Mouse (Mus musculus): ENCODE measurements around the gene 1600002K03Rik. TPM values are rescaled to one million over a fixed set of nuclear protein-coding genes. Genes with fewer than 3 reads are reported as not detected.
"Not testable (repeated sequence)": the region's sequence is repeated elsewhere in the genome, so short reads cannot be mapped to it uniquely, and the experiment has no call there.

Gene 1600002K03Rik
- polyA plus RNA-seq, 1 experiment from 2014 or later: 14.7 TPM

DNA sequence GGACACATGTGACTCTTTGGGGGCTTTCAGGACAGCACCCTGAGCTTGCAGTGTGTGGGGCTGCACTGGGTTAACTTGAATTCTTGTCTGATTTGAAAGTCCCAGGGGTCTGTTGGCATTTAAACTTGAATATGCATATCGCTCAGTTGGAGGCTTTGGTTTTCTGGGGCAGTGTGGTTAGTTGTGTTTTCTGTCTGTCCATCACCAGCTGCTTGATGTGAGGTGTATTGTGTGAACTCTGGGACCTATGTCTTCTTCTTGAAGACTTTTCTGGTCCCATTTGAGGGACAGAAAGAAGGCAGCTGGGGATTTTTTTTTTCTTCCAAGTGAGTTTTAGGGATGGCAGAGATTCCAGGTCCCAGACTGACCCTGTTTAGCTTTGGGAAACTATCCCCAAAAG is 34.5 kb downstream of the 1600002K03Rik start:
- Histone ChIP-seq H3K9me3 (no peaks in the 10 kb centered on the region), H3K36me3 (no peaks in the 10 kb centered on the region), H3K4me1 (no peaks in the 10 kb centered on the region), H3K9ac (no peak overlapping the region), H3K4me3 (no peak overlapping the region), H3K4me2 (no peak overlapping the region), H3K27me3 (peaks cover 6% of the 10 kb centered on the region; the same call in 1 of the 2 replicates), H3K27ac (no peak overlapping the region)
- 63% methylated on average over 1 of the region's 1 CpGs for WGBS
- no peak for ATAC-seq (ENCODE audit: borderline replicate concordance, extremely low read depth, low FRiP score, low TSS enrichment)

DNA sequence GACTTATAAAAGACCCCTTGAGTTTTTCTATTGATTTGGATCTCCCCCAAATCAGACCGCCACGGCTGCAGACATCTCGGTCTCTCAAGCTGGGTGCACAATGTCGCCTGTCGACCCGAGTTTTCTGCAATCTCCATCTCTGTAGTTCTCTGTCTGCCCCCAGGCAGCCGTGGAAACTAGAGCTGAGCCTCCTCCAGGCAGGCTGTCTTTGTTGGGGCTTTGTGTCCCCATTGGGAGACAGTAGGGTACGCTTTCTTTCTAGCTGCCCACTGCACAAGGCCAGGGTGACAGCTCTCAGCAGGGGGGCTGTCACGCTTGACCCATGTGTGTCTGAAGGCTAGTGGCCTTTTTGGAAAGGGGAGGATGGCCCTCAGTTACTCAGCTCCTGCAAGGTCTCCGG is 34.9 kb downstream of the 1600002K03Rik start:
- Histone ChIP-seq H3K4me3 (no peak overlapping the region), H3K9ac (no peak overlapping the region), H3K4me1 (no peaks in the 10 kb centered on the region), H3K9me3 (no peaks in the 10 kb centered on the region), H3K36me3 (no peaks in the 10 kb centered on the region), H3K27me3 (peaks cover 6% of the 10 kb centered on the region; the same call in 1 of the 2 replicates), H3K27ac (no peak overlapping the region), H3K4me2 (no peak overlapping the region)
- no peak for ATAC-seq (ENCODE audit: borderline replicate concordance, extremely low read depth, low FRiP score, low TSS enrichment)
- 68% methylated on average over 10 of the region's 10 CpGs for WGBS

DNA sequence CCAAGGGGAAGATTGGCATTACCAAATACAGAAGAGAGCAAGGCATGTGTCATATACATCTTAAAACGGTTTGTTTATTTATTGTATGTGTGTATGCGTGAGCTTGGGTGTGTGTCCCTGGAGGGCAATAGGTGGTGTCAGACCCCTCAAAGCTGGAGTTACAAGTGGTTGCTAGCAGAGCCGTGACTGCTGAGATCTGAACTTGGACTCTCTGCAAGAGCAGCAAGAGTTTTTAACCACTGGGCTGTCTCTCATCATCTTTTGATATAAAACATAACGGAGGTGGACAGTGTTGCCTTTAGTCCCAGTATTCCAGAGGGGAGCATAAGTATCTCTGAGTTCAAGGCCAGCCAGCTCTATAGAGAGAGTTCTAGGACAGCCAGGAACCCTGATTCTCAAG is 35.5 kb downstream of the 1600002K03Rik start:
- ATAC-seq (ENCODE audit: borderline replicate concordance, extremely low read depth, low FRiP score, low TSS enrichment): no peak
- Histone ChIP-seq H3K27me3 (peaks cover 6% of the 10 kb centered on the region; the same call in 1 of the 2 replicates), H3K36me3 (no peaks in the 10 kb centered on the region), H3K4me3 (no peak overlapping the region), H3K4me2 (no peak overlapping the region), H3K27ac (no peak overlapping the region), H3K9me3 (no peaks in the 10 kb centered on the region), H3K9ac (no peak overlapping the region), H3K4me1 (no peaks in the 10 kb centered on the region)
- WGBS: 61% methylated on average over 4 of the region's 4 CpGs

DNA sequence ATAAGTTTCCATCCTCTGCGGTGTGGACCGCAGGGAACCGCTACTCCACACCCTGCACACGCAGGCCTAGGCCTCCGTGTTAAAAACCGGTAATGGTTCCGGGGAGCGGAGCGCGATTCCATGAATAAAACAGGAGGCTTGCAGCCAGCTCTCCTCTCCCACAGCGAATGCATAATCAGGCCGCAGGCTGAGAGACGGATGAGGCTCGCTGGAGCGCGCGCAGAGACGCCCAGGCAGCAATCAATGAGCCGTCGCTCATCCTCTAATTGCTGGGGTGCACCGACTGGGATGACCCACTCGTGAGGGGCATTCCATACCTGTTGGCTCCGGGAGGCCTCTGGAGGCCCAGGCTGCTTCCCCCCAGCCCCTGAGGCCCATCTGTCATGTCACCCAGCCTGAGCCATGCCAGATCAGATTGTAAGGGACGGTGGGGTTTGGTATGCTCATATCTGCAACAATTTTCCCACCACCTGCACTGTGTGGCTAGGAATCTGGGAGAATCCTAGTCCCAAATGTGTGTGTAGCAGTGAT is 36.2 kb downstream of the 1600002K03Rik start:
- no peak overlapping the region for H3K27ac ChIP-seq
- no peak overlapping the region for H3K4me2 ChIP-seq
- H3K4me3 ChIP-seq: no peak overlapping the region
- no peaks in the 10 kb centered on the region for H3K4me1 ChIP-seq
- 20% methylated on average over 24 of the region's 24 CpGs for WGBS
- H3K9ac ChIP-seq: no peak overlapping the region
- ATAC-seq (ENCODE audit: borderline replicate concordance, extremely low read depth, low FRiP score, low TSS enrichment): no peak
- no peaks in the 10 kb centered on the region for H3K9me3 ChIP-seq
- H3K36me3 ChIP-seq: no peaks in the 10 kb centered on the region
- H3K27me3 ChIP-seq: peaks cover 6% of the 10 kb centered on the region; the same call in 1 of the 2 replicates

DNA sequence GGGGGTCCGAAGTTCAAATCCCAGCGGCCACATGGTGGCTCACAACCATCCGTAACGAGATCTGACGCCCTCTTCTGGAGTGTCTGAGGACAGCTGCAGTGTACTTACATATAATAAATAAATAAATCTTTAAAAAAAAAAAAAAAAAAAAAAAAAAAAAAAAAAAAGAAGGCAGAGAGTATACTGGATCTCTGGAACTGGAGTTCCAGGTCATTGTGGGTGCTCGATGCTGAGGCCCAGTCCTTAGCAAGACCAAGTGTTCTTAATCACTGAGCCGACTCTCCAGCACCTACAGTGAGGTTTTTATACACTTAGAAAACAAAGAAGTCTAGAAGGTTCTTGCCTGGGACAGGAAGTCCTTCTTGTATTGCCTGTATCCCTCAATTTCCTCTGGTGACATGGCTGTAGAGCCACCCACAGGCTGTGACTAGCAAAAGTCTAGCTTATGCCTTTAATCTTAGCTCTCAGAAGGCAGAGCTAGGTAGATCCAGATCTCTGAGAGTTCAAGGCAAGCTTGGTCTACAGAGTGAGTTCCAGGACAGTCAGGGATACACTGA is 38.9 kb downstream of the 1600002K03Rik start:
- not testable (repeated sequence) for H3K4me3 ChIP-seq; ATAC-seq (ENCODE audit: borderline replicate concordance, extremely low read depth, low FRiP score, low TSS enrichment); H3K27ac ChIP-seq; H3K27me3 ChIP-seq; H3K4me1 ChIP-seq; H3K9me3 ChIP-seq; H3K9ac ChIP-seq; H3K36me3 ChIP-seq; H3K4me2 ChIP-seq
- 67% methylated on average over 7 of the region's 7 CpGs for WGBS

DNA sequence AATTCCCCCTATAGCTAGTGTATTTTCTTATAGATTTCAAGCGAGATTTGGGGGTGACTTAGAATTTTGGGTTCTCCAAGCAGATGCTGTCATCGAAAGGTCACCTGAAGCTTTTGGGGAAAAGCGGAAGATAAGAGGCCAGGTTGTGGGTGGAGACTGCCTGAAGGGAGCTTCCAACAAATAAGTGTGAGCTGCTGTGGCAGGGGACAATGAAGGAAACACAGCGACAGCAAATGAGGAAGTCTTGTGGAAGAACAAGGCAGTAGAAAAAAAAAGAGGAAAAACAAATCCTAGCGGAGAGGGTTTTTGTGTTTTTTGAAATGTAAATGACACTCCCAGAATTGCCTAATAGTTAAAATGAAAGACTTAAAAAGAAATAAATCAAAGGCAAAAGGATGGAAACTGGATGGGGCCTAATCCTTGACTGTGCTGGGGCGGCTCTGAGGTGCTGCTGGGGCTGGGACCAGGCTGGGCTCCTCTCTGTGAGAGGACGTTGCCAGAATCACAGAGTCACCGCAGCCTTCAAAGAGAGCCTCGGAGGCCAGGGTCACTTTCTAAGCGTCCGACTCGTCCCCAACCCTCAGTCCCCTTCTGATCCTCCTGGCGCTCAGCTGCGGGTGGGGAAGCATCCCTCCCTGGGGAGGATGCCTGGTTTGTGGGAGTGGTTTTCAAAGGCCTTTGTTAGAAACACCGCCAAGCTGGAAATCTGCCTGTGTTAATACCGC is 42.5 kb downstream of the 1600002K03Rik start:
- WGBS: 30% methylated on average over 16 of the region's 16 CpGs
- H3K4me1 ChIP-seq: no peaks in the 10 kb centered on the region
- H3K9ac ChIP-seq: no peak overlapping the region
- no peaks in the 10 kb centered on the region for H3K27me3 ChIP-seq
- no peaks in the 10 kb centered on the region for H3K36me3 ChIP-seq
- H3K4me3 ChIP-seq: no peak overlapping the region
- no peak overlapping the region for H3K4me2 ChIP-seq
- H3K27ac ChIP-seq: no peak overlapping the region
- ATAC-seq (ENCODE audit: borderline replicate concordance, extremely low read depth, low FRiP score, low TSS enrichment): no peak
- H3K9me3 ChIP-seq: no peaks in the 10 kb centered on the region

DNA sequence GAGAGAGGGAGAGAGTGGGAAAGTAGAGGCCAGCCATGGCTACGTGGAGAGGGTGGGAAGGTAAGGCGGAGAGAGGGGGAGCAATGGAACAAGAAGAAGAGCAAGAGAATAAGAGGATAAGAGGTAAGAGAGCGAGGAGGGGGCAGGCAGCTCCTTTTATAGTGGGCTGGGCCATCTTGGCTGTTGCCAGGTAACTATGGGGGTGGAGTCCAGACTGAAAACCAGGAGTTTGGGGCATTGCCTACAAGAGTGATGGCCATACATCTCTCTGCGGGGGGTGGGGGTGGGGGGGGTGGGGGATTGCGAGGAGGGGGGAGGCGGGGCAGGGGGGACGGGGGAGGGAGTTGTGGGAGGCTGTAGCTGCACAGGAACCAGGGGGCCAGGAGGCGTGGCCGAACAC is 47.9 kb downstream of the 1600002K03Rik start:
- Histone ChIP-seq H3K36me3 (no peaks in the 10 kb centered on the region), H3K9ac (no peak overlapping the region), H3K4me1 (peaks cover 3% of the 10 kb centered on the region; the same call in 1 of the 2 replicates), H3K27me3 (no peaks in the 10 kb centered on the region), H3K4me3 (no peak overlapping the region), H3K9me3 (no peaks in the 10 kb centered on the region), H3K4me2 (no peak overlapping the region), H3K27ac (no peak overlapping the region)
- 28% methylated on average over 8 of the region's 9 CpGs for WGBS
- ATAC-seq (ENCODE audit: borderline replicate concordance, extremely low read depth, low FRiP score, low TSS enrichment): no peak

DNA sequence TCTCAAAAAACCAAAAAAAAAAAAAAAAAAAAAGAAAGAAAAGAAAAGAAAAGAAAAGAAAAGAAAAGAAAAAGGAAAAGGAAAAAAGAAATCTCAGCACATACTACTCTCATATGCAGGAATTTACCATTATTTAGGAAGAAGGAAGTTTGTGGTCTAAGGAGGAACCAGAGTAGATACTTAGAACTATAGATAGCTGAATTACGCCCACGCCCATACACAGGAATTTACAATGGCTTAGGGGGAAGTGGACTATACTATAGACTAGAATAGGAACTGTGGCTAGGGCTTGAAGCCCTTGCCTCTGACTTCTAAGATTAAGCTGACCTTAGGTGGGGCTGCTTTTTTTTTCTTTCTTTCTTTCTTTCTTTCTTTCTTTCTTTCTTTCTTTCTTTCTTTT is 50.4 kb downstream of the 1600002K03Rik start:
- not testable (repeated sequence) for H3K4me3 ChIP-seq; H3K36me3 ChIP-seq; H3K4me2 ChIP-seq; H3K27me3 ChIP-seq; H3K9ac ChIP-seq; ATAC-seq (ENCODE audit: borderline replicate concordance, extremely low read depth, low FRiP score, low TSS enrichment); H3K27ac ChIP-seq; H3K9me3 ChIP-seq
- 70% methylated on average over 2 of the region's 2 CpGs for WGBS
- H3K4me1 ChIP-seq: peaks cover 18% of the 10 kb centered on the region

Other genes starting within 250 kb of the 1600002K03Rik start
- gene Arid3a, start 245.9 kb upstream of the 1600002K03Rik start, polyA plus RNA-seq (2015; fragmentation: Nextera tagmentation; extraction: Ambion mirVana): 4.8 and 6.0 TPM in 2 replicates
- 95.1 and 96.2 TPM in 2 replicates for gene Wdr18, start 212.8 kb upstream of the 1600002K03Rik start, polyA plus RNA-seq (2015; fragmentation: Nextera tagmentation; extraction: Ambion mirVana)
- 0.34 and 0.45 TPM in 2 replicates for gene Grin3b, start 202.2 kb upstream of the 1600002K03Rik start, polyA plus RNA-seq (2015; fragmentation: Nextera tagmentation; extraction: Ambion mirVana)
- 20.2 and 20.5 TPM in 2 replicates for gene Tmem259, start 188.6 kb upstream of the 1600002K03Rik start, polyA plus RNA-seq (2015; fragmentation: Nextera tagmentation; extraction: Ambion mirVana)
- gene Cnn2, start 184.4 kb upstream of the 1600002K03Rik start, polyA plus RNA-seq (2015; fragmentation: Nextera tagmentation; extraction: Ambion mirVana): 367 and 375 TPM in 2 replicates
- gene Abca7, start 176.4 kb upstream of the 1600002K03Rik start, polyA plus RNA-seq (2015; fragmentation: Nextera tagmentation; extraction: Ambion mirVana): 3.5 and 4.3 TPM in 2 replicates
- 16.8 and 19.8 TPM in 2 replicates for gene Arhgap45, start 156.3 kb upstream of the 1600002K03Rik start, polyA plus RNA-seq (2015; fragmentation: Nextera tagmentation; extraction: Ambion mirVana)
- 223 and 225 TPM in 2 replicates for gene Polr2e, start 133.1 kb upstream of the 1600002K03Rik start, polyA plus RNA-seq (2015; fragmentation: Nextera tagmentation; extraction: Ambion mirVana)
- gene Gpx4, start 125.8 kb upstream of the 1600002K03Rik start, polyA plus RNA-seq (2015; fragmentation: Nextera tagmentation; extraction: Ambion mirVana): 523 and 535 TPM in 2 replicates
- gene Sbno2, start 67.4 kb upstream of the 1600002K03Rik start, polyA plus RNA-seq (2015; fragmentation: Nextera tagmentation; extraction: Ambion mirVana): 15.5 and 16.6 TPM in 2 replicates
- gene Stk11, start 57.1 kb upstream of the 1600002K03Rik start, polyA plus RNA-seq (2015; fragmentation: Nextera tagmentation; extraction: Ambion mirVana): 18.6 and 22.1 TPM in 2 replicates
- gene Atp5d, start 34.3 kb upstream of the 1600002K03Rik start, polyA plus RNA-seq (2015; fragmentation: Nextera tagmentation; extraction: Ambion mirVana): 521 and 541 TPM in 2 replicates
- gene Cbarp, start 32.1 kb upstream of the 1600002K03Rik start, polyA plus RNA-seq (2015; fragmentation: Nextera tagmentation; extraction: Ambion mirVana): 3.9 and 5.0 TPM in 2 replicates
- gene Midn, start 24.7 kb upstream of the 1600002K03Rik start, polyA plus RNA-seq (2015; fragmentation: Nextera tagmentation; extraction: Ambion mirVana): 17.5 and 18.6 TPM in 2 replicates
- 94.6 and 95.1 TPM in 2 replicates for gene Cirbp, start 7.0 kb upstream of the 1600002K03Rik start, polyA plus RNA-seq (2015; fragmentation: Nextera tagmentation; extraction: Ambion mirVana)
- gene Efna2, start 6.5 kb downstream of the 1600002K03Rik start, polyA plus RNA-seq (2015; fragmentation: Nextera tagmentation; extraction: Ambion mirVana): 16.0 and 17.3 TPM in 2 replicates
- 64.5 and 66.2 TPM in 2 replicates for gene Mum1, start 53.5 kb downstream of the 1600002K03Rik start, polyA plus RNA-seq (2015; fragmentation: Nextera tagmentation; extraction: Ambion mirVana)
- gene Ndufs7, start 76.2 kb downstream of the 1600002K03Rik start, polyA plus RNA-seq (2015; fragmentation: Nextera tagmentation; extraction: Ambion mirVana): 321 and 329 TPM in 2 replicates
- gene Gamt, start 88.1 kb downstream of the 1600002K03Rik start, polyA plus RNA-seq (2015; fragmentation: Nextera tagmentation; extraction: Ambion mirVana): 29.3 and 30.2 TPM in 2 replicates
- 58.9 and 67.0 TPM in 2 replicates for gene Dazap1, start 88.5 kb downstream of the 1600002K03Rik start, polyA plus RNA-seq (2015; fragmentation: Nextera tagmentation; extraction: Ambion mirVana)
- gene Rps15, start 119.5 kb downstream of the 1600002K03Rik start, polyA plus RNA-seq (2015; fragmentation: Nextera tagmentation; extraction: Ambion mirVana): 907 and 974 TPM in 2 replicates
- gene Apc2, start 123.0 kb downstream of the 1600002K03Rik start, polyA plus RNA-seq (2015; fragmentation: Nextera tagmentation; extraction: Ambion mirVana): 0.59 and 1.3 TPM in 2 replicates
- 47.7 and 51.9 TPM in 2 replicates for gene 2310011J03Rik, start 147.6 kb downstream of the 1600002K03Rik start, polyA plus RNA-seq (2015; fragmentation: Nextera tagmentation; extraction: Ambion mirVana)
- 3.4 and 4.0 TPM in 2 replicates for gene Pcsk4, start 156.6 kb downstream of the 1600002K03Rik start, polyA plus RNA-seq (2015; fragmentation: Nextera tagmentation; extraction: Ambion mirVana)
- gene Reep6, start 157.0 kb downstream of the 1600002K03Rik start, polyA plus RNA-seq (2015; fragmentation: Nextera tagmentation; extraction: Ambion mirVana): 13.8 and 14.2 TPM in 2 replicates
- gene Adamtsl5, start 175.5 kb downstream of the 1600002K03Rik start, polyA plus RNA-seq (2015; fragmentation: Nextera tagmentation; extraction: Ambion mirVana): 2.5 and 3.4 TPM in 2 replicates
- 0.74 and 1.0 TPM in 2 replicates for gene Plk5, start 183.5 kb downstream of the 1600002K03Rik start, polyA plus RNA-seq (2015; fragmentation: Nextera tagmentation; extraction: Ambion mirVana)
- 7.9 and 9.6 TPM in 2 replicates for gene Mex3d, start 214.7 kb downstream of the 1600002K03Rik start, polyA plus RNA-seq (2015; fragmentation: Nextera tagmentation; extraction: Ambion mirVana)
- 276 and 277 TPM in 2 replicates for gene Mbd3, start 226.6 kb downstream of the 1600002K03Rik start, polyA plus RNA-seq (2015; fragmentation: Nextera tagmentation; extraction: Ambion mirVana)
- gene Uqcr11, start 233.9 kb downstream of the 1600002K03Rik start, polyA plus RNA-seq (2015; fragmentation: Nextera tagmentation; extraction: Ambion mirVana): 628 and 681 TPM in 2 replicates